Comparison of ENCODE assay signal across 13 mouse cellular contexts in genomic region chr10:9992798-9993197, GRCm38 (mm10).
"Had no signal": no experiment of that assay in that cellular context is flagged by ENCODE, and none has a peak within 500 bp of the region (broad histone marks: within the 10 kb centered on the region; RNA-seq: fewer than 3 reads in every experiment).

No protein-coding gene starts in this region.

- H3K9me3 ChIP-seq: limb, embryonic 10.5 days; liver, embryonic 15.5 days had no signal

- H3K9ac ChIP-seq: liver, embryonic 15.5 days had no signal

- H3K27ac ChIP-seq: left cerebral cortex, adult 2 months; limb, embryonic 10.5 days; liver, embryonic 15.5 days had no signal

- H3K27me3 ChIP-seq: liver, embryonic 15.5 days had no signal

- H3K36me3 ChIP-seq: limb, embryonic 10.5 days; liver, embryonic 15.5 days had no signal

- H3K4me3 ChIP-seq: left cerebral cortex, adult 2 months; limb, embryonic 10.5 days; liver, embryonic 15.5 days had no signal

- DNase-seq: kidney, adult 8-10 months; kidney, postnatal 25 days; lung, adult 2 months; lung, postnatal 36 days; right cerebral cortex, adult 18-20 months; right cerebral cortex, postnatal 25 days; thymus, postnatal 4 days had no signal

- H3K4me2 ChIP-seq: liver, embryonic 11.5 days; liver, embryonic 15.5 days had no signal

- H3K4me1 ChIP-seq: limb, embryonic 10.5 days; liver, embryonic 15.5 days had no signal

- ATAC-seq: lung, postnatal 0 days; midbrain, embryonic 16.5 days had no signal
